Mouse (Mus musculus): Measurements from ENCODE around the gene Prkce.

DNA sequence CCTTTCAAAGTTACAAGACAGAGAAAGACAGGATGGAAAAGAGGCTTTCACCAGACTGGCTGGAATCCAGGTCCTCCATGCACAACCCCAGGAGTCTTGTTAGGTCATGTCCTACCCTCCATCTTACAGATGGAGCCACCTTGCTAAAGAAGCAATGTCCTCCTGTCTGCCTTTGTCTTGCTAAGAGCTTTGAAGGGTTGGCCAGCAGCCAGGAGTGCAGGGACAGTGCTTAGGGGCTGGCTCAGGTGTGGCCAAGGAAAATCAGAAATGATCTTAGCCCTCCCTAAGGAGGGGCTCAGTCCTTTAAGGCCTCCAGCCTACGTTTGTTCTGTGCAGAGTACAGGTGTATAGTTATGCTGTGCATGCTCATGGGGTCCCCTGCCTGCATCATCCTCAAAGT, 469.7 kb downstream of the Prkce start:
- TF ChIP-seq CTCF (IDR thresholded peaks at IDR 0.05; ENCODE audit: borderline replicate concordance, insufficient read depth, low read length) = no peak
- TF ChIP-seq POLR2A (IDR thresholded peaks at IDR 0.05; ENCODE audit: low read depth, low read length) = no peak
